In the genomic region with DNA sequence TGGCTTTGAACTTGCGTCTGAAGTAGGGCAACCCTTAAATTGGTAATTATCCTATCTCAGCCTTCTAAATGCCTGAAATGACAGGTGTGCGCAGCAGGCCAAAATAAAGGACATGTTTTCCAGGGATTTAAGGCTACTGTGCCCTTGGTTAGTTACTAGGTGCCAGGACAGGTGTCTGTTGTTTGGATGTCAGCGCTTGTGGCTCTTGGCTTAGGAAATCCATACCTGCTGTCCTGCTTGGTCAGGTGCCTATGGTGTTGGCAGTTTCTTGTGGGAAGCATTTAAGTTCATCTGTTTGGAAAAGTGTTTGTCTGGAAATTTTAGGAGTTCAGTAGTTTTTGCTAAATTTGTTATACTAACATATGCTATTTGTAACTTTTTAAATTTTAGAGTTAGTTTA, we compare ENCODE assay signal across 14 mouse cellular contexts.
DNase-seq lines count a peak whose midpoint lies in the region.
"Had no signal": no experiment of that assay in that cellular context is flagged by ENCODE, and none has a peak within 500 bp of the region (broad histone marks: within the 10 kb centered on the region; RNA-seq: fewer than 3 reads in every experiment).

No protein-coding gene starts in this region.

- peak; percentile 57 for DNase-seq in cerebellum, adult 9-11 months
- DNase-seq in cerebellum, adult 18-20 months, result no peak
- DNase-seq in brain, adult 2 months (ENCODE audit: low read depth, low spot score), result peak; percentile 64
- no peak for DNase-seq in spleen, adult 12 weeks (ENCODE audit: low spot score)
- DNase-seq: adrenal gland, adult 2 months; adrenal gland, adult 8-10 months; adrenal gland, postnatal 10 days; adrenal gland, postnatal 14 days; adrenal gland, postnatal 25 days; adrenal gland, postnatal 36 days; B cell, adult 2 months; cerebellum, adult 11 months; cerebellum, adult 11-12 months; cerebellum, adult 8-10 months had no signal

Comparison
In these comparisons a context has a peak if more than half of its experiments do, and no peak if none do; other contexts are left out.
1. DNase-seq: peak in cerebellum, adult 9-11 months (single experiment) and brain, adult 2 months (single experiment); none in cerebellum, adult 18-20 months (0 of 2) and spleen, adult 12 weeks (single experiment).